Mouse (Mus musculus) limb, embryonic 14.5 days (tissue): ENCODE measurements around the gene Vmn1r198. TPM values are rescaled to one million over a fixed set of nuclear protein-coding genes. Genes with fewer than 3 reads are reported as not detected.
"Not testable (repeated sequence)": the region's sequence is repeated elsewhere in the genome, so short reads cannot be mapped to it uniquely, and the experiment has no call there.

Experiments
- ATAC-seq: fragments of 200-750 bp; cut with Nextera tagmentation; 2 replicates; pipeline ENCODE4 v1.8.0; 2017; ENCODE audit warnings: low read depth, moderate number of reproducible peaks, moderate TSS enrichment; ENCODE audit not compliant: low FRiP score
- DNase-seq: peaks from one replicate; pipeline ENCODE4 v3.0.0-alpha.2; 2015; ENCODE audit warnings: low spot score
- H3K27ac ChIP-seq: fragments of 300-500 bp; sonication (generic); replicated peaks from 2 replicates; pipeline ENCODE4 v1.5.1; 2014; ENCODE audit warnings: low read depth, mild to moderate bottlenecking, low read length, moderate library complexity, mixed read lengths
- H3K27me3 ChIP-seq: fragments of 300-500 bp; sonication (generic); 2 replicates; pipeline ENCODE4 v1.6.1; 2014; ENCODE audit warnings: low read length, mixed read lengths; ENCODE audit not compliant: control insufficient read depth, insufficient read depth
- H3K36me3 ChIP-seq: fragments of 300-500 bp; sonication (generic); 2 replicates; pipeline ENCODE4 v1.6.1; 2014; ENCODE audit warnings: mild to moderate bottlenecking, low read length, moderate library complexity, mixed read lengths; ENCODE audit not compliant: control insufficient read depth, insufficient read depth
- H3K4me1 ChIP-seq: fragments of 300-500 bp; sonication (generic); 2 replicates; pipeline ENCODE4 v1.6.1; 2014; ENCODE audit warnings: antibody characterized with exemption, low read length, mixed read lengths; ENCODE audit not compliant: control insufficient read depth, insufficient read depth
- H3K4me2 ChIP-seq: fragments of 300-500 bp; sonication (generic); replicated peaks from 2 replicates; pipeline ENCODE4 v1.6.1; 2014; ENCODE audit warnings: low read depth, mild to moderate bottlenecking, low read length, moderate library complexity; ENCODE audit not compliant: severe bottlenecking
- H3K4me3 ChIP-seq: fragments of 300-500 bp; sonication (generic); replicated peaks from 2 replicates; pipeline ENCODE4 v1.5.1; 2014; ENCODE audit warnings: low read length
- H3K9ac ChIP-seq: fragments of 300-500 bp; sonication (generic); 2 replicates; pipeline ENCODE4 v1.6.1; 2014; ENCODE audit warnings: mild to moderate bottlenecking, low read depth, low read length, moderate library complexity; ENCODE audit not compliant: severe bottlenecking
- H3K9me3 ChIP-seq: fragments of 300-500 bp; sonication (generic); 2 replicates; pipeline ENCODE4 v1.6.1; 2016; ENCODE audit warnings: low read length; ENCODE audit not compliant: control insufficient read depth
- POLR2A ChIP-seq: fragments of 200-500 bp; IDR thresholded peaks from 2 replicates; pipeline ENCODE4 v1.8.0; 2012; ENCODE audit warnings: inconsistent platforms, mild to moderate bottlenecking, moderate library complexity, borderline replicate concordance; ENCODE audit not compliant: insufficient read depth, insufficient read length; ENCODE audit errors: extremely low read depth
- WGBS: fragments of 180-500 bp; shearing (Covaris S2); extraction: QIAGEN DNeasy Blood & Tissue Kit; methylation state at CpG from one replicate; pipeline ENCODE4 v1.1.7; 2014; 5-methylcytosine and 5-hydroxymethylcytosine counted together
- polyA plus RNA-seq, 2 experiments: library from polyadenylated mRNA; depleted of rRNA in 1 of 2; stranded (reverse) in 1 of 2; unstranded in 1 of 2; fragments of >200 nt; fragmentation: Nextera tagmentation in 1 of 2; extraction: Ambion mirVana in 1 of 2; gene quantifications; 2 replicates each; pipeline versions ENCODE4 v1.2.1 to v1.2.3; 2012 to 2014

The Vmn1r198 gene
- polyA plus RNA-seq (2012; rRNA removed), result not detected in 2 replicates
- polyA plus RNA-seq (2014; fragmentation: Nextera tagmentation; extraction: Ambion mirVana), result not detected in 2 replicates

DNA sequence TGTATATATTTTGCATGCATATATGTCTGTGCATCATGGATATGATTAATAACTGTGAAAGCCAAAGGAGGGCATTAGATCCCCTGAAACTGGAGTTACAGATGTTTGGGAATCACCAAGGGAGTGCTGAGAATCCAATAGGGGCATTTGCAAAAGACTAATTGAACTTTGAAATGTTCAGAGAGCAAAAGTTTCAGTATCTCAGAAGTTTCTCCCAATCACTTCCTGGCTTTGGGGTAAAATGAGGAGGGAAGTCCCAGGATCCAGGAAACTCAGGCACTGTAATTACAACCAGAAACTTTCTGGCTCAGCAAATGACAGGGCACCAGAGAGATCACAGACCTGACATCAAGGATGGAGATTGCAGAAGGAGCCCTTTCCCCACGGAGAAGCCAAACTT is at the start of gene Vmn1r198:
Gene Vmn1r198 (plus strand): TSS at position 301 of the 400 bp plus-strand sequence.
- H3K9me3 ChIP-seq, result no peaks in the 10 kb centered on the region
- H3K9ac ChIP-seq, result no peak within 1 kb of the TSS
- DNase-seq, result no peak
- no peaks in the 10 kb centered on the region for H3K36me3 ChIP-seq
- H3K27ac ChIP-seq, result no peak within 1 kb of the TSS
- H3K27me3 ChIP-seq, result no peaks in the 10 kb centered on the region
- WGBS, result 12% methylated on average over 1 of the region's 1 CpGs
- no peak for TF ChIP-seq POLR2A
- H3K4me1 ChIP-seq, result no peaks in the 10 kb centered on the region
- no peak within 1 kb of the TSS for H3K4me3 ChIP-seq
- H3K4me2 ChIP-seq, result no peak within 1 kb of the TSS
- ATAC-seq, result no peak

DNA sequence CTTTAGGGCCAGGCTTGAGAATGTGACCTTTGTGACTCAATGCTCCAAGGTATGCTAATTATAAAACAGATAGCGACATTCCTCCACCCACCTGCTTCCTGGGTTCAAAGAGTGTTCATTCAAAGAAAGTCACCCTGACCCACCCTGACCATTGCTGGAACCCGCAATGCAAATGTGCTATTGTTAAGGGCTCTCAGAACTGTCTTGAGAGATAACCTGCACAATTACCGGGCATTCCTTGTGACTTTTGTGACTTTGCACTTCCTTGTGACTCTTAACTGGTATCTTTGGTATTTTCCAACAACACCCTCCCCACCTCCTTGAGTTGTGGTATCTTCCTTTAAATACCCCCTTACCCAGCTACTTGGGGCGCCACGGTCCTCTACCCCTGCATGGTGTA is 42.1 kb upstream of the Vmn1r198 start:
- H3K4me1 ChIP-seq, ATAC-seq, H3K4me3 ChIP-seq, DNase-seq, H3K9ac ChIP-seq, H3K27me3 ChIP-seq, H3K27ac ChIP-seq, H3K36me3 ChIP-seq, H3K4me2 ChIP-seq, H3K9me3 ChIP-seq: not testable (repeated sequence)
- 87% methylated on average over 5 of the region's 5 CpGs for WGBS

DNA sequence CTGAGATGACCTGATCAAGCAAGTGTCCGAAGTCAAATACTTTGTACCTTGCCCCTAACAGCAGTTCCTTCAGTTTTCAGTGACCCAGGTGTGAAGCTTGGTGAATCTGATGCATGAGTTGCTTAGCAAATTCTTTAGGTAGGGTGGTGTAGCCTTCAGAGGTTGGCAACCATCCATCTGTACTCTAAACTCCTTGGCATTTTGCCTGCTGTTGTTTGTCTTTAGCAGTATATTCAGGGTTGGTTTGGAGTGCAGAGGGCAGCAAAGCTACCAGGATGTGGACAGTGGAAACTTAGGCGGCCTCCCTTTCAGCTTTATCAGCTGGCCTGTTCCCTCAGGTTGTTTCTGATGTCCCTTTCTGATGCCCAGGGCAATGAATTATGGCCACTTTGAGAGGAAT is 34.8 kb upstream of the Vmn1r198 start:
- H3K36me3 ChIP-seq, result no peaks in the 10 kb centered on the region
- no peak overlapping the region for H3K4me3 ChIP-seq
- no peak for DNase-seq
- ATAC-seq, result no peak
- H3K9me3 ChIP-seq, result no peaks in the 10 kb centered on the region
- no peak overlapping the region for H3K27ac ChIP-seq
- H3K27me3 ChIP-seq, result no peaks in the 10 kb centered on the region
- TF ChIP-seq POLR2A, result no peak
- no peaks in the 10 kb centered on the region for H3K4me1 ChIP-seq
- 85% methylated on average over 2 of the region's 2 CpGs for WGBS
- no peak overlapping the region for H3K9ac ChIP-seq
- H3K4me2 ChIP-seq, result no peak overlapping the region

- Histone ChIP-seq H3K9ac (no peak overlapping the region), H3K4me3 (no peak overlapping the region), H3K27me3 (no peaks in the 10 kb centered on the region), H3K4me2 (no peak overlapping the region), H3K4me1 (no peaks in the 10 kb centered on the region), H3K27ac (no peak overlapping the region), H3K36me3 (no peaks in the 10 kb centered on the region), H3K9me3 (no peaks in the 10 kb centered on the region)
- DNase-seq (no peak), ATAC-seq (no peak)
- TF ChIP-seq POLR2A, result no peak
- WGBS, result 81% methylated on average over 2 of the region's 2 CpGs
These were observed 32.8 kb upstream of the Vmn1r198 start for GRCm38 (mm10) chr13:22317366-22317765.

GRCm38 (mm10) chr13:22320091-22320490 is 30.1 kb upstream of the Vmn1r198 start:
- no peak for ATAC-seq
- no peak for TF ChIP-seq POLR2A
- DNase-seq, result no peak
- Histone ChIP-seq H3K4me1 (no peaks in the 10 kb centered on the region), H3K36me3 (no peaks in the 10 kb centered on the region), H3K27me3 (no peaks in the 10 kb centered on the region), H3K9ac (no peak overlapping the region), H3K4me2 (no peak overlapping the region), H3K4me3 (no peak overlapping the region), H3K9me3 (no peaks in the 10 kb centered on the region), H3K27ac (no peak overlapping the region)

DNA sequence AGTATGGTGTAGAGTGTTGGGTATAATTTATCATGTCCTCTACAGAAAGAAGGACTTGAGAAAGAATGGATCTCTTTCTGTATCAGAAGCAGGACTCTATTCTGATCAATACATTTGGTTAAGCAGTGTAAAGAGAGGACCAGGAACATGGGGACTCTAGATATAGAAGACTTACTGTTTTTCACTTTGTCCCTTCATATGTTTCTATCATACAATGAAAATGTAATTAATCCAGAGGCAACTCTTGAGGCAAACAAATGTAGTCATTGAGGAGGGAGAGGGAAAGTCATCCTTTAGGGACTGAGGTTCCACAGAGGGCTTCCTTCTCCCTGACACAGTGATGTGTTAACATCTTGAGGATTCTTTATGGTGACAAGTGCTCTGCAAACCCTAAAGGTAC is 25.9 kb upstream of the Vmn1r198 start, which contains the start of gene Vmn1r197:
Gene Vmn1r197 (plus strand): TSS at position 301 of the 400 bp plus-strand sequence.
- Histone ChIP-seq H3K4me3 (no peak within 1 kb of the TSS), H3K36me3 (no peaks in the 10 kb centered on the region), H3K4me2 (no peak within 1 kb of the TSS), H3K4me1 (no peaks in the 10 kb centered on the region), H3K27ac (no peak within 1 kb of the TSS), H3K9me3 (no peaks in the 10 kb centered on the region), H3K9ac (no peak within 1 kb of the TSS), H3K27me3 (no peaks in the 10 kb centered on the region)
- no peak for DNase-seq
- no peak for TF ChIP-seq POLR2A
- no peak for ATAC-seq
